Mouse (Mus musculus) olfactory bulb, adult 2 months (tissue): ENCODE data around the gene Lypd6.

Experiments
- CTCF ChIP-seq: fragments of 200-500 bp; IDR thresholded peaks from 2 replicates; pipeline ENCODE4 v1.5.1; 2012; ENCODE audit warnings: low read depth, mild to moderate bottlenecking, low read length, moderate library complexity; ENCODE audit not compliant: insufficient read depth
- POLR2A ChIP-seq: fragments of 200-500 bp; IDR thresholded peaks from 2 replicates; pipeline ENCODE4 v1.6.1; 2012; ENCODE audit warnings: mild to moderate bottlenecking, low read depth, low read length, moderate library complexity; ENCODE audit not compliant: insufficient read depth

- no peak for TF ChIP-seq CTCF
- TF ChIP-seq POLR2A = no peak
Measured at GRCm38 (mm10) chr2:50180423-50180822, 114.2 kb downstream of the Lypd6 start.
